Mouse (Mus musculus) forebrain, embryonic 12.5 days (tissue): ENCODE results near the gene Stxbp1. TPM values are rescaled to one million over a fixed set of nuclear protein-coding genes. Genes with fewer than 3 reads are reported as not detected.

Experiments used
- ATAC-seq: fragments of 200-750 bp; cut with Nextera tagmentation; 2 replicates; pipeline ENCODE4 v1.8.0; 2017; ENCODE audit warnings: moderate TSS enrichment; ENCODE audit not compliant: low FRiP score
- H3K27ac ChIP-seq: fragments of 300-500 bp; sonication (generic); 2 replicates; pipeline ENCODE4 v1.5.1; 2016; ENCODE audit warnings: mild to moderate bottlenecking
- H3K27me3 ChIP-seq: fragments of 300-500 bp; sonication (generic); 2 replicates; pipeline ENCODE4 v1.6.1; 2016; ENCODE audit warnings: mild to moderate bottlenecking
- H3K36me3 ChIP-seq: fragments of 300-500 bp; sonication (generic); replicated peaks from 2 replicates; pipeline ENCODE4 v1.6.1; 2016; ENCODE audit warnings: mild to moderate bottlenecking
- H3K4me1 ChIP-seq: fragments of 300-500 bp; sonication (generic); 2 replicates; pipeline ENCODE4 v1.6.1; 2016
- H3K4me2 ChIP-seq: fragments of 300-500 bp; sonication (generic); 2 replicates; pipeline ENCODE4 v1.6.1; 2016; ENCODE audit warnings: mild to moderate bottlenecking, moderate library complexity
- H3K4me3 ChIP-seq: fragments of 300-500 bp; sonication (generic); replicated peaks from 2 replicates; pipeline ENCODE4 v1.5.1; 2016; ENCODE audit warnings: mild to moderate bottlenecking
- H3K9ac ChIP-seq: fragments of 300-500 bp; sonication (generic); 2 replicates; pipeline ENCODE4 v1.6.1; 2016; ENCODE audit warnings: mild to moderate bottlenecking
- H3K9me3 ChIP-seq: fragments of 300-500 bp; sonication (generic); 2 replicates; pipeline ENCODE4 v1.6.1; 2016
- WGBS: fragments of 180-500 bp; shearing (Covaris S2); methylation state at CpG from one replicate; pipeline ENCODE4 v1.1.7; 2016; 5-methylcytosine and 5-hydroxymethylcytosine counted together
- polyA plus RNA-seq: library from polyadenylated mRNA; unstranded; fragments of >200 nt; fragmentation: Nextera tagmentation; extraction: Ambion mirVana; gene quantifications from 2 replicates; pipeline ENCODE4 v1.2.1, GENCODE M21; 2016

Gene Stxbp1
- polyA plus RNA-seq, 1 experiment from 2014 or later, result 68.5 TPM

DNA sequence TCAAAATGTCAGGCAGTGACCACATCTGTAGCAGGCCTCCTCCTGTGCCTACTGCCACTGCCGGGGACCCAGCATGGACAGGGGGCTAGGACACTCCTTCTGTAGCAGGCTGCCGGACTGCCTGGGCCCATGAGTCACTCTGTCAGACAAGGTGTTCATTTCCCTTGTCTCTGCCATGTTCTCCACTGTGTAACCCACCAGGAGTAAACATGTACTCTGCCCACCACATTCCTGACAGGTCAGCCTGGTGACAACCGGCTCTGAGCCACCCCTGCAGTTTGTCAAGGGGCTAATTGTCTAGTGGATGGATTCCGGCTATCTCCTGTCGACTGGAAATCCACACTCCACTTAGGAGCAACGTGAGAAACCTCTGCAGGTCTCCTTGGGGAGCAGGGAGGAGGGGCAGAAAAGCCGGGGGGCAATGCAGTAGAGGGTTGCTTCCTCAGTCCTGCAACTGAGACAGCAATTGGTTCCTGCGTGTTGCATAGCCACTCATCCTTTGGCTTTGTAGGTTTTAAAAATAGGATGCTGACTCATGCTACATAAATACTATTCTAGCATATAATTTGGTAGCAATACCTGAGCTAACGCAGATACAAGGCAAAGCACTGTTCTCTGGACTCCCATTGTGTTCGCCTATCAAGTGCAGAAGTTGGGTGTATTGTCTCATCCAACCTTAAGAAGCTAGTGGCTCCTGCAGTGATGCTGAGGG is 48.6 kb downstream of the Stxbp1 start:
- whole genome bisulfite sequencing, result 82% methylated on average over 10 of the region's 10 CpGs
- H3K4me3 ChIP-seq, result no peak overlapping the region
- H3K36me3 ChIP-seq, result peaks cover 87% of the 10 kb centered on the region
- no peaks in the 10 kb centered on the region for H3K4me1 ChIP-seq
- no peaks in the 10 kb centered on the region for H3K9me3 ChIP-seq
- no peak overlapping the region for H3K9ac ChIP-seq
- no peak overlapping the region for H3K4me2 ChIP-seq
- no peak overlapping the region for H3K27ac ChIP-seq
- no peaks in the 10 kb centered on the region for H3K27me3 ChIP-seq
- no peak for ATAC-seq

DNA sequence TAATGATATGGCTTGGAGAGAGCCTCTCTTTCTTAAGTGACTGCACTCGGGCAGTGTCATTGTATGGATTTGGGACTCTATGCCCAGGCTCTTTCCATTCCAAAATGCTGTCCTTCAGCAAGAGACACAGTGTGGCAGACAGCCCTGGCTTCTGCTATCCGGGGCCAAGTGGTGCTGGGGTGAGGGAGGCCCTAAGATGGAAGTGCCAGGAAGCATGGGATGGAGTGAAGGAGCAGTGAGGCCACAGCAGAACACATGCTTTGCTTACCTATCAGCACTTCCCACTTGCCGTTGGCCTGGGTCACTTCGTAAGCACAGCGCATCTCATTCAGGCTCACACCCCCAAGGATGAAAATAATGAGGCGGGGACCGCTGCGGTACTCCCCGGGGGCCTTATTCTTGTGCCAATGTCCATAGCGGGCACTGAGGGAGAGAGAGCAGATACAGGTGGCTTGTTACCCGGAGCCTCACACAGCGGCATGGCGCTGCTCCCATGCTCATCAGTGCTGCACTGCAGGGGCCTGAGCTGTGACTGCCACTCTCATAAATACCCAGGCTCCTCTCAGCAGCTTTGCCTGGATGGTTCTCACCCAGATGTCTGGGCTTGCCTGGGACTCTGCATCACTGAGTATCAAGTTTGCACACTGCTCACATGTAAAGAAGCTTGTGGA is 51.2 kb downstream of the Stxbp1 start:
- Histone ChIP-seq H3K4me2 (no peak overlapping the region), H3K9me3 (no peaks in the 10 kb centered on the region), H3K36me3 (peaks cover 78% of the 10 kb centered on the region), H3K4me3 (no peak overlapping the region), H3K27ac (peak overlapping the region; percentile 4; the same call in 1 of the 2 replicates), H3K27me3 (no peaks in the 10 kb centered on the region), H3K4me1 (no peaks in the 10 kb centered on the region), H3K9ac (no peak overlapping the region)
- ATAC-seq, result no peak
- 87% methylated on average over 13 of the region's 13 CpGs for WGBS

- Histone ChIP-seq H3K27ac (no peak overlapping the region), H3K4me1 (no peaks in the 10 kb centered on the region), H3K4me2 (no peak overlapping the region), H3K9ac (no peak overlapping the region), H3K36me3 (peaks cover 48% of the 10 kb centered on the region), H3K9me3 (no peaks in the 10 kb centered on the region), H3K4me3 (no peak overlapping the region), H3K27me3 (no peaks in the 10 kb centered on the region)
- ATAC-seq, result no peak
- WGBS, result 87% methylated on average over 6 of the region's 6 CpGs
These were observed 55.7 kb downstream of the Stxbp1 start for GRCm38 (mm10) chr2:32791297-32791696.

DNA sequence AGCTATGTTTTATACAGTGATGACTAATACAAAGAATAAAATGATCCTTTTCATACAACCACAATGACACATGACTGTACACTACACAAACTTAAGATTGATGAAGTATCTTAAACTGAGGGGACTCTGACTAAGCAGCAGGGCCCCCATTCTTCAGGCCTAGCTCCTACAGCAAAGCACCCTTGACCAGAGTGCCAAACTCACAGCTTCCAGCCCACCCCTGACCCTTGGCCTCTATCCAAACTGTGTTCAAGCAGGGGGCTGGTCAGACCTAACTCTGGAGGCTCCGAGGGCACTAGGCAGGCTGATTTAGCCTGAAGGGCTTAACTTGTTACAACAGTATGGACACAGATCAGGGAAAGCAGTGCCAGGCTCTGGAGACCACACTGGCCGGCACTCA is 58.5 kb downstream of the Stxbp1 start:
- no peaks in the 10 kb centered on the region for H3K4me1 ChIP-seq
- H3K27ac ChIP-seq, result no peak overlapping the region
- 73% methylated on average over 2 of the region's 2 CpGs for WGBS
- no peak overlapping the region for H3K4me3 ChIP-seq
- no peak overlapping the region for H3K9ac ChIP-seq
- ATAC-seq, result no peak
- no peaks in the 10 kb centered on the region for H3K27me3 ChIP-seq
- H3K9me3 ChIP-seq, result no peaks in the 10 kb centered on the region
- H3K36me3 ChIP-seq, result peaks cover 22% of the 10 kb centered on the region
- H3K4me2 ChIP-seq, result no peak overlapping the region

- H3K9ac ChIP-seq, result no peak overlapping the region
- H3K4me3 ChIP-seq, result no peak overlapping the region
- WGBS, result 62% methylated on average over 6 of the region's 6 CpGs
- H3K36me3 ChIP-seq, result peaks cover 18% of the 10 kb centered on the region
- no peaks in the 10 kb centered on the region for H3K9me3 ChIP-seq
- no peak for ATAC-seq
- no peaks in the 10 kb centered on the region for H3K4me1 ChIP-seq
- H3K4me2 ChIP-seq, result no peak overlapping the region
- no peak overlapping the region for H3K27ac ChIP-seq
- no peaks in the 10 kb centered on the region for H3K27me3 ChIP-seq
These were observed 59.9 kb downstream of the Stxbp1 start for GRCm38 (mm10) chr2:32787176-32787575.

- no peak for ATAC-seq
- no peaks in the 10 kb centered on the region for H3K4me1 ChIP-seq
- H3K36me3 ChIP-seq, result no peaks in the 10 kb centered on the region
- WGBS, result 71% methylated on average over 4 of the region's 4 CpGs
- no peak within 1 kb of the TSS for H3K4me3 ChIP-seq
- H3K4me2 ChIP-seq, result no peak within 1 kb of the TSS
- H3K9me3 ChIP-seq, result no peaks in the 10 kb centered on the region
- no peak within 1 kb of the TSS for H3K9ac ChIP-seq
- H3K27ac ChIP-seq, result no peak within 1 kb of the TSS
- H3K27me3 ChIP-seq, result no peaks in the 10 kb centered on the region
These were observed 62.9 kb downstream of the Stxbp1 start, which contains the start of gene Cfap157 for GRCm38 (mm10) chr2:32784048-32784681. TSS of gene Cfap157 (minus strand) at chr2:32784428.

- no peak for ATAC-seq
- H3K36me3 ChIP-seq, result no peaks in the 10 kb centered on the region
- WGBS, result 77% methylated on average over 6 of the region's 6 CpGs
- H3K4me1 ChIP-seq, result no peaks in the 10 kb centered on the region
- H3K4me2 ChIP-seq, result no peak overlapping the region
- H3K27me3 ChIP-seq, result peaks cover 3% of the 10 kb centered on the region; the same call in 1 of the 2 replicates
- H3K27ac ChIP-seq, result no peak overlapping the region
- no peak overlapping the region for H3K9ac ChIP-seq
- no peaks in the 10 kb centered on the region for H3K9me3 ChIP-seq
- no peak overlapping the region for H3K4me3 ChIP-seq
These were observed 65.3 kb downstream of the Stxbp1 start for GRCm38 (mm10) chr2:32781710-32782109.

GRCm38 (mm10) chr2:32779714-32780113 is 67.3 kb downstream of the Stxbp1 start:
- Histone ChIP-seq H3K4me1 (peaks cover 13% of the 10 kb centered on the region), H3K27me3 (peaks cover 9% of the 10 kb centered on the region), H3K9me3 (no peaks in the 10 kb centered on the region), H3K4me2 (no peak overlapping the region), H3K4me3 (no peak overlapping the region), H3K9ac (no peak overlapping the region), H3K36me3 (no peaks in the 10 kb centered on the region), H3K27ac (no peak overlapping the region)
- ATAC-seq, result no peak
- WGBS, result 88% methylated on average over 6 of the region's 6 CpGs

DNA sequence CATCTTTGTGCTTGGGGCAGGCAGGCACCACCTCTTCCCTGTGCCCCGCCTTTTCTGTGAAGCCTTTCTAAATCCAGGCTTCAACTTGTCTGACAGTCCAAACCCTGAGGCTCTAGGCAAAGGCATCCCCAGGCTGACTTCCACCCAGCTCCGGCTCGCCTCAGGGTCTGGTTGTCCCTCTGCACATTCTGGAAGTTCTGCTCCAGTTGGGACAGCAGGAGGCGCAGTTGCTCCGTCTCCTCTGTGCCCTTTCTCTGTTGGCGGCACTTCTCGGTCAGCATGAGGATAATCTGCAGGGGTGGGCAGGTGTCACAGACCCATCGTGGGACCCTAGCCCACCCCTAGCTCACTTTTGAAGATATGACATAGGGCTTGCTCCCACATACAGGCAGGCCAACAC is 67.9 kb downstream of the Stxbp1 start:
- Histone ChIP-seq H3K27ac (no peak overlapping the region), H3K4me1 (peaks cover 14% of the 10 kb centered on the region)
- no peak for ATAC-seq

GRCm38 (mm10) chr2:32778081-32778480 is 69.0 kb downstream of the Stxbp1 start:
- no peak overlapping the region for H3K4me2 ChIP-seq
- no peak for ATAC-seq
- no peak overlapping the region for H3K9ac ChIP-seq
- no peaks in the 10 kb centered on the region for H3K9me3 ChIP-seq
- H3K4me1 ChIP-seq, result peaks cover 14% of the 10 kb centered on the region
- no peaks in the 10 kb centered on the region for H3K36me3 ChIP-seq
- 93% methylated on average over 6 of the region's 6 CpGs for WGBS
- H3K4me3 ChIP-seq, result no peak overlapping the region
- H3K27ac ChIP-seq, result no peak overlapping the region
- H3K27me3 ChIP-seq, result peaks cover 9% of the 10 kb centered on the region

More for the DNA sequence above, 67.9 kb downstream of the Stxbp1 start:
- 11% methylated on average over 8 of the region's 8 CpGs for WGBS
- Histone ChIP-seq H3K4me3 (no peak overlapping the region), H3K27me3 (peaks cover 9% of the 10 kb centered on the region), H3K9ac (no peak overlapping the region), H3K36me3 (no peaks in the 10 kb centered on the region), H3K9me3 (no peaks in the 10 kb centered on the region), H3K4me2 (no peak overlapping the region)

DNA sequence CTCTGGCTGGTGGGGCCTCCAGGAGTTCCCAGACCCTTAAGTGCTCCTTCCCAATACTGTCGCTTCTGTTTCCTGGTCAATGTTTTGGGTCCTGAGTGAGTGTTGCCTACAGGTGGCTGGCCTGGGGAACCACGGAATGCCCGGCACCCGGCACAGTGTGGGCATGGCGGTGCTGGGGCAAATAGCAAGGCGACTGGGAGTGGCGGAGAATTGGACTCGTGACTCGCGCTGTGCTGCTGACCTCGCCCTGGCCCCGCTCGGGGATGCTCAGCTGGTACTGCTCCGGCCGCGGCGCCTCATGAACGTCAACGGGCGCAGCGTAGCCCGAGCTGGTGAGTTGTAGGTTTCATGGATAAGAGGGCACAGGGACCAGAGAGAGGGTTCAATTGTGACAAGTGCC is 70.9 kb downstream of the Stxbp1 start:
- peaks cover 9% of the 10 kb centered on the region for H3K27me3 ChIP-seq
- no peak overlapping the region for H3K27ac ChIP-seq
- WGBS, result 17% methylated on average over 22 of the region's 22 CpGs
- no peaks in the 10 kb centered on the region for H3K36me3 ChIP-seq
- H3K9me3 ChIP-seq, result no peaks in the 10 kb centered on the region
- H3K4me2 ChIP-seq, result peak overlapping the region; percentile 68
- H3K4me3 ChIP-seq, result peak overlapping the region; percentile 65
- H3K4me1 ChIP-seq, result peaks cover 14% of the 10 kb centered on the region
- no peak for ATAC-seq
- peak overlapping the region; percentile 53 for H3K9ac ChIP-seq

- H3K9ac ChIP-seq, result peak within 1 kb of the TSS; percentile 53
- no peaks in the 10 kb centered on the region for H3K36me3 ChIP-seq
- peaks cover 14% of the 10 kb centered on the region for H3K4me1 ChIP-seq
- peaks cover 9% of the 10 kb centered on the region for H3K27me3 ChIP-seq
- H3K4me2 ChIP-seq, result peak within 1 kb of the TSS; percentile 68
- H3K4me3 ChIP-seq, result peak within 1 kb of the TSS; percentile 65
- WGBS, result under 1% methylated on average over 46 of the region's 46 CpGs
- H3K27ac ChIP-seq, result no peak within 1 kb of the TSS
- ATAC-seq, result peak; percentile 99
- no peaks in the 10 kb centered on the region for H3K9me3 ChIP-seq
These were observed 71.5 kb downstream of the Stxbp1 start, which contains the start of the genes Ttc16 and Ptrh1 for GRCm38 (mm10) chr2:32775359-32776074. TSS of gene Ttc16 (minus strand) at chr2:32775633. TSS of gene Ptrh1 (plus strand) at chr2:32775786.
